In genomic region chr12:5373641-5374195, GRCm38 (mm10) we compare ENCODE assay signal across 8 mouse cellular contexts. TPM values are rescaled to one million over a fixed set of nuclear protein-coding genes. Genes with fewer than 3 reads are reported as not detected.
DNase-seq lines count a peak whose midpoint lies in the region; ATAC-seq and TF ChIP-seq lines count a peak whose summit lies in the region.

No protein-coding gene starts in this region.

- H3K27me3 ChIP-seq in lung, embryonic 15.5 days = peaks cover 57% of the 10 kb centered on the region
- peaks cover 24% of the 10 kb centered on the region for H3K27me3 ChIP-seq in intestine, embryonic 14.5 days (replicated peaks; ENCODE audit: control insufficient read depth, insufficient read depth, low read length)
- no peaks in the 10 kb centered on the region for H3K27me3 ChIP-seq in stomach, postnatal 0 days (ENCODE audit: control insufficient read depth, insufficient read depth, low read length)

- DNase-seq in lung, postnatal 25 days (ENCODE audit: low spot score) = no peak
- DNase-seq in cerebellum, postnatal 14 days = peak; percentile 64 to 67
- DNase-seq in gastrocnemius, postnatal 14 days = peak; percentile 36
- peak; percentile 78 for DNase-seq in intestine, embryonic 14.5 days (ENCODE audit: low spot score)
- peak; percentile 15 for DNase-seq in lung, postnatal 10 days
- DNase-seq in stomach, postnatal 0 days (ENCODE audit: low spot score) = peak; percentile 44

- H3K27ac ChIP-seq in lung, embryonic 15.5 days = no peak overlapping the region
- no peak overlapping the region for H3K27ac ChIP-seq in intestine, embryonic 14.5 days (ENCODE audit: low read depth)
- peak overlapping the region; percentile 31; the same call in 1 of the 2 replicates for H3K27ac ChIP-seq in stomach, postnatal 0 days (replicated peaks)

- peak overlapping the region; percentile 77 for H3K4me3 ChIP-seq in lung, embryonic 15.5 days
- H3K4me3 ChIP-seq in intestine, embryonic 14.5 days (ENCODE audit: low read depth, low read length) = peak overlapping the region; percentile 77
- H3K4me3 ChIP-seq in stomach, postnatal 0 days (ENCODE audit: low read depth, low read length) = peak overlapping the region; percentile 63

- peaks cover 25% of the 10 kb centered on the region for H3K4me1 ChIP-seq in lung, embryonic 15.5 days
- no peaks in the 10 kb centered on the region for H3K4me1 ChIP-seq in intestine, embryonic 14.5 days (replicated peaks; ENCODE audit: control insufficient read depth, insufficient read depth, low read length)
- H3K4me1 ChIP-seq in stomach, postnatal 0 days (replicated peaks; ENCODE audit: control insufficient read depth, insufficient read depth) = no peaks in the 10 kb centered on the region

- H3K9me3 ChIP-seq in lung, embryonic 15.5 days = no peaks in the 10 kb centered on the region
- H3K9me3 ChIP-seq in intestine, embryonic 14.5 days (ENCODE audit: control insufficient read depth, low read length) = no peaks in the 10 kb centered on the region
- no peaks in the 10 kb centered on the region for H3K9me3 ChIP-seq in stomach, postnatal 0 days (ENCODE audit: control insufficient read depth, low read length)

- intact Hi-C loops in gastrocnemius, postnatal 14 days (cut with DNase I; ENCODE audit: low total_unique reads) = no loop called here

- H3K9ac ChIP-seq in lung, embryonic 15.5 days = peak overlapping the region; percentile 37; the same call in 1 of the 2 replicates
- H3K9ac ChIP-seq in intestine, embryonic 14.5 days (ENCODE audit: low read length) = peak overlapping the region; percentile 64
- peak overlapping the region; percentile 66 for H3K9ac ChIP-seq in stomach, postnatal 0 days (ENCODE audit: low read length)

- peak overlapping the region; percentile 100 for H3K4me2 ChIP-seq in lung, embryonic 15.5 days
- peak overlapping the region; percentile 96 for H3K4me2 ChIP-seq in intestine, embryonic 14.5 days (ENCODE audit: low read length)
- H3K4me2 ChIP-seq in stomach, postnatal 0 days (replicated peaks; ENCODE audit: low read depth) = peak overlapping the region; percentile 94

- no peak for ATAC-seq in lung, embryonic 15.5 days (ENCODE audit: borderline replicate concordance, extremely low read depth, low FRiP score, low TSS enrichment)
- no peak for ATAC-seq in intestine, embryonic 14.5 days (replicated peaks; ENCODE audit: low FRiP score, low TSS enrichment, low read depth)
- no peak for ATAC-seq in stomach, postnatal 0 days (ENCODE audit: low FRiP score, low TSS enrichment)
- ATAC-seq in CD4-positive, CD25-positive, alpha-beta regulatory T cell, adult 4 months = no peak

- under 1% methylated on average over 42 of the region's 42 CpGs for WGBS in lung, embryonic 15.5 days
- under 1% methylated on average over 42 of the region's 42 CpGs for WGBS in intestine, embryonic 14.5 days
- 2% methylated on average over 37 of the region's 42 CpGs for WGBS in stomach, postnatal 0 days

- no peak for TF ChIP-seq CTCF in stomach, postnatal 0 days (IDR thresholded peaks at IDR 0.05; ENCODE audit: low read depth)

- no peak for TF ChIP-seq EP300 in stomach, postnatal 0 days (optimal IDR thresholded peaks at IDR 0.05)

- no peaks in the 10 kb centered on the region for H3K36me3 ChIP-seq in lung, embryonic 15.5 days
- no peaks in the 10 kb centered on the region for H3K36me3 ChIP-seq in intestine, embryonic 14.5 days (ENCODE audit: control insufficient read depth, insufficient read depth, low read length)
- no peaks in the 10 kb centered on the region for H3K36me3 ChIP-seq in stomach, postnatal 0 days (ENCODE audit: control insufficient read depth, insufficient read depth, low read length)

RNA-seq across cellular contexts. Expression of gene Klhl29, which starts 1.8 kb away (rescaled TPM):
- 0.34 and 0.47 TPM in 2 replicates for polyA plus RNA-seq in lung, embryonic 15.5 days (2015; fragmentation: Nextera tagmentation; extraction: Ambion mirVana)
- total RNA-seq in gastrocnemius, postnatal 14 days (2021) = 1 to 10 TPM; 3.5 to 3.9 TPM
- 2.8 and 2.9 TPM in 2 replicates for polyA plus RNA-seq in intestine, embryonic 14.5 days (2014; fragmentation: Nextera tagmentation; extraction: Ambion mirVana)
- 0.64 and 0.67 TPM in 2 replicates for polyA plus RNA-seq in stomach, postnatal 0 days (2015; fragmentation: Nextera tagmentation; extraction: Ambion mirVana)
- polyA plus RNA-seq in CD4-positive, CD25-positive, alpha-beta regulatory T cell, adult 4 months (2017; shearing (Covaris generic)) = under 1 TPM; 0.22 to 0.32 TPM
